Mouse (Mus musculus) liver, adult (tissue): ENCODE results near the gene Helz2.
A peak's percentile ranks its signal among the peaks of the same experiment; 100 is the strongest.

Experiments used
- GATA4 ChIP-seq: IDR thresholded peaks from 2 replicates; pipeline ENCODE4 v1.6.1; 2014; ENCODE audit warnings: mild to moderate bottlenecking, low read length; ENCODE audit not compliant: insufficient replicate concordance

The Helz2 gene

GRCm38 (mm10) chr2:181220361-181220760, 21.5 kb downstream of the Helz2 start:
- TF ChIP-seq GATA4, result no peak

DNA sequence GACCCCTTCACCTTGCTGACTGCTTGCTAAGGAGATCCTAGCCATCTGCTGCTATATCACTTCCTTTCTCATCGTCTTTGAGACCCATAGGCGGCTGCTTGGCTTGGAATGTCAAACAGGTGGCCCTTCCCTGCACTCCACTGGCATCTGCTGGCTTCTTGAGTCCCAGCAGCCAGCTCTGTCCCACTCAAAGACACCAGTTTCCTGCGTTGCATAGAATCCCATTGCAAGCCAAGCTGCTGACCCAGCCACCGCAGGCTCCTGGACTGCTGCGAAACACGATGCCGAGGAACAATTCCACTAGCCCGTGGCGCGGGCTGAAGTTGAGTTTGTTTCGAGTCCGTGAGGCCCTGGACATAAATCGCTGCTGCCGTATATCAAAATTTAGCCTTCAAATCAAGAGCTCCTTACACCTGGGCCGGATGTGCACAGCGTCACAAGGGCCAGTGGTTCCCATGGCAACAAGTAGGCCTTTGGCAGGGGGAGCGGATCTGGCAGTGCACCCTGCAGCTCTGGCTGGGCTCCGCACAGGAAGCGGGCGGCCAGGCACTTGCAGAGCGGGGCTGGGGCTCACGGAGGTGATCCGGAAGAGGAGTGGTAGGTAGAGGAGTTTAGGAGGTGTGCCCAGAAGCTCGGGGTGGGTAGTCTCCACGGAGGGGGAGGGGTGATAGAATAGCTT, 22.1 kb downstream of the Helz2 start, which contains the start of gene Fndc11:
Gene Fndc11, plus strand, starts transcription at position 476 of the 679 bp plus-strand sequence.
- TF ChIP-seq GATA4, result no peak

GRCm38 (mm10) chr2:181218881-181219485, 22.8 kb downstream of the Helz2 start:
- TF ChIP-seq GATA4, result no peak

GRCm38 (mm10) chr2:181216037-181216436, 25.8 kb downstream of the Helz2 start:
- no peak for TF ChIP-seq GATA4

DNA sequence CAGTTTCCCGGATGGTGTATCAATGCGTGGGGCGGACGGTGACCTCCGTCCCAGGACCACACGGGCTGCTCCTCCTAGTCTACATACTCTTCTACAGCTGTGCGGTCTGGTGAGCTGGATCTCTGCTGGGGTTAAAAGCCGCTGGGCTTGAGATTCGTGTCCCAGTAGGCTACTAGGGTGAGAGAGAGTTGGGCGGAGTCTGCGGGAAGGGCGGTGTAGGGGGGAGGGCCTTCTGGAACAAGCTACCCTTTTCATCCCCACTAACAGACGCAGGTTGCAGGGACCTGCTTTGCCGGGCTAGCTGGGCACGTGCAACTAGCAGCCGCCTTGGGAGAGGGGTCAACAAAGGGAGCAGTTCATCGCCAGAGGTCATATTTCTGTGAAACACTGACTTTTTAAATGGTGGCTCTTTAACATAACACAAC, 28.8 kb downstream of the Helz2 start, which contains the start of gene Srms:
Gene Srms, minus strand, starts transcription at position 165 of the 425 bp plus-strand sequence.
- TF ChIP-seq GATA4, result no peak

DNA sequence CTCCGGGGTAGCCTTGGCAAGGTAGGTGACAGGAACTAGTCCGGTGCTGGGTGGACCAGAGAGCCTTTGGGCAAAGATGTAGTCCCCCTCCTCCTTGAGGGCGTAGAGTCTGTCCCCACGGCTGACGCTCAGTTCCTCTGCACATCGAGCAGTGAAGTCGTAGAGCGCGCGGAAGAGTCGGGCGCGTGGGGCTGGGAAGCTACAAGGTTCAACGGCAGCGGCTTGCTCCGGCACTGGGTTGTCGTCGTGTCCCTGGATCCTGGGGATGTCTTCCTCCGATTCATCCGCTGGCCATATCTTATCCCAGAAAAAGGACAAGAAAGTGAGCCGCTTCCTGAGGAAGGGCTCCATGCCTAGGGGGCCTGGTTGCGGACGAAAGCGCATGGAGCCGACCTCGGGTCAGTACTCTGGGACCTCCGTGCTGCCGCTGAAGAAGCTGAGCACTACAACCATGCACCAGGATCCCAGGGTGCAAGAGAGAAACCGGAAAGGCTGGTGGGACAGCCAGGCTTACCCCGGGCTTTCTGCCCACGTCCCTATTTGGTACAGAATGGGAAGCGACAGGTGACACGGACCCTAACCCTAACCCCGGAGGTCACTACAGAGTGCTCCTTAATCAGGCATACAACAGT, 29.3 kb downstream of the Helz2 start:
- TF ChIP-seq GATA4, result peak; percentile 19; the same call in 1 of the 2 replicates

- TF ChIP-seq GATA4, result no peak
Observed at GRCm38 (mm10) chr2:181206118-181206517, 35.7 kb downstream of the Helz2 start.

DNA sequence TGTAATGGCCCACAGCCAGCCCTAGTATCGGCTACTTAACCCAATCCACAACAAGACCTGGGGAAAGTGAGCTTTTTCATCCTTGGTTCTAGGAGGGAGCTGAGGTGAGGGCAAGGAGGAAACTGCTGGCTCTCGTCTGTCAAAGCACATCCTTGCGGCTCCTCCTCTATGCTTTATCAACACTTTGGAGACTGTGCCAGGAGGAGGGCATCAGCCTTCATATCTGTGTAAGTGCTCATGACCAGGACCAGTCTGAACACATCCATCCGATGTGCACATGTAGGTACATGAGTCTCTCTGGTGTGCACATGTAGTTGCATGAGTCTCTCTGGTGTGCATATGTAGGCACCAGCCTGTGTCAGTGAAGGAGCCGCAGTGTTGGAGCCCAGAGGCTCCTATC, 36.1 kb downstream of the Helz2 start:
- no peak for TF ChIP-seq GATA4

DNA sequence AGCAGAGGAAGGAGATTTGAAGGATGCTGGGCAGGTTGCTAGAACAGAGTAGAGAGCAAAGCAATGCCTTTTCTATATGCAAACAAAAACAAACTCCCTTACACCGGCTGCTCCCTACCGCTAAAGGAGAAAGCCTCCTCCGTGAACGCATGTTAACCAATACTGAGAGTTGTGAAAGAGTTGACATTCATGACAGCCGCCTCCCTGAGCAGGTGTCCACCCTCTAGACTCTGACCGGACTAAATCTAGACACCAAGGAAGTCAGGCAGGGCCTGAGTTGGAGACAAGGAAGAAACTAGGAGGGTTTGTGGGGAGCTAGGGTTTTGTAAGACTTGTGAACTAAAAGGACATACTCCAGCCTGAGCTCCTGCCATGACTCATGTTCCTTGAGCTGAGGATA, 38.9 kb downstream of the Helz2 start:
- TF ChIP-seq GATA4, result no peak

DNA sequence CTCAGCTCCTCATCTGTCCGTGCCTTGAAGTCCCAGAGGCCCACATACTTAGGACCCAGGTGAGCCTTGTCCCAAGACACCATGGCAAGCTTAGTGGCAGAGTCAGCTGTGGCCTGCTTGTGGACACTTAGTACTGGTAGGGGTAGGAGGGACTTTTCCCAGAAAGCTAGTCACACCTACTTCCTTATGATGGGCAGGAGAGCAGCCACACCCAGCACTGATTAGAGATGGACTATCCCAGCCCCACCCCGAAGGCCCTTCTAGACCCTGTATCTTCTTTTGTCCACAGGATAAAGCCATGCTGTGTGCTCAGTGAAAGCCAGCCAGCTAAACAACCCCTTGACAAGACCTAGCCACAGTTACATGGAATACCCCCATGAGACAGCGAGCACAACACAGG, 39.4 kb downstream of the Helz2 start, which contains the start of gene Ptk6:
Gene Ptk6, minus strand, starts transcription at position 368 of the 400 bp plus-strand sequence.
- no peak for TF ChIP-seq GATA4

DNA sequence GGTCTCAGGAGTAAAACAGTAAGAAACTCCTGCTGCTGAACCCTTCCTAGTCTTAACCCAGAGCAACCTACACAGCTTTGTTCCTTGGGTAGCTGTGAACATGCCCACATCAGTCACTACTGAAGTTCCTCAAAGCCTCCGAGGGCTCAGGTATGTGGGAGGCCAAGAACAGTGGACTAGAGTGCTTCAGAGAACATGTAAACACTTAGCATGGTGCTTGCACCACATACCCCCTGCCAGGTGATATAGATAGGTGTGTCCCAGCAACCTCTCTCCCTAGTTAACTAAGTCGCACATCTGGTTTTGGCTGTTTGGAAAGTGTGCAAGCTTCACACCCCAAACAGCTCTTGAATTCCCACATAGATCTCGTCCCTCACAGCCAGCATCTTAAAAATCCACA, 40.2 kb downstream of the Helz2 start:
- TF ChIP-seq GATA4, result no peak

GRCm38 (mm10) chr2:181196628-181197300, 45.1 kb downstream of the Helz2 start:
- no peak for TF ChIP-seq GATA4

- TF ChIP-seq GATA4, result no peak
Observed at GRCm38 (mm10) chr2:181193044-181193443, 48.8 kb downstream of the Helz2 start.

DNA sequence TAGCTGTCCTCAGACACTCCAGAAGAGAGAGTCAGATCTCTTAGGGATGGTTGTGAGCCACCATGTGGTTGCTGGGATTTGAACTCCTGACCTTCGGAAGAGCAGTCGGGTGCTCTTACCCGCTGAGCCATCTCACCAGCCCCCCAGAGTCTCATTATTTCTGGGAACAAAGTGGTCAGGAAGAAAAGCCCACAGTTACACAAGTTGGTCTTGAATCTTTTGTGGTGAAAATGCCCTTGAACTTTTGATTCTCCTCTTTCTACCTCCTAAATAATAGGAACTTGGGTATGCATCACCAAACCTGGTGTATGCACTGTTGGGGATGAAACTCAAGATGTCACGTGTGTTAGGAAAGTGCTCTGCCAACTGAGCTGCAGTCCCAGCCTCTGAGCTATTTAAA, 49.9 kb downstream of the Helz2 start:
- TF ChIP-seq GATA4, result no peak

- no peak for TF ChIP-seq GATA4
Observed at GRCm38 (mm10) chr2:181189321-181189720, 52.5 kb downstream of the Helz2 start.

GRCm38 (mm10) chr2:181188681-181189080, 53.1 kb downstream of the Helz2 start:
- TF ChIP-seq GATA4, result no peak
